Mouse (Mus musculus): ENCODE measurements around the gene Tnrc18.
"Not testable (repeated sequence)": the region's sequence is repeated elsewhere in the genome, so short reads cannot be mapped to it uniquely, and the experiment has no call there.

Gene Tnrc18

DNA sequence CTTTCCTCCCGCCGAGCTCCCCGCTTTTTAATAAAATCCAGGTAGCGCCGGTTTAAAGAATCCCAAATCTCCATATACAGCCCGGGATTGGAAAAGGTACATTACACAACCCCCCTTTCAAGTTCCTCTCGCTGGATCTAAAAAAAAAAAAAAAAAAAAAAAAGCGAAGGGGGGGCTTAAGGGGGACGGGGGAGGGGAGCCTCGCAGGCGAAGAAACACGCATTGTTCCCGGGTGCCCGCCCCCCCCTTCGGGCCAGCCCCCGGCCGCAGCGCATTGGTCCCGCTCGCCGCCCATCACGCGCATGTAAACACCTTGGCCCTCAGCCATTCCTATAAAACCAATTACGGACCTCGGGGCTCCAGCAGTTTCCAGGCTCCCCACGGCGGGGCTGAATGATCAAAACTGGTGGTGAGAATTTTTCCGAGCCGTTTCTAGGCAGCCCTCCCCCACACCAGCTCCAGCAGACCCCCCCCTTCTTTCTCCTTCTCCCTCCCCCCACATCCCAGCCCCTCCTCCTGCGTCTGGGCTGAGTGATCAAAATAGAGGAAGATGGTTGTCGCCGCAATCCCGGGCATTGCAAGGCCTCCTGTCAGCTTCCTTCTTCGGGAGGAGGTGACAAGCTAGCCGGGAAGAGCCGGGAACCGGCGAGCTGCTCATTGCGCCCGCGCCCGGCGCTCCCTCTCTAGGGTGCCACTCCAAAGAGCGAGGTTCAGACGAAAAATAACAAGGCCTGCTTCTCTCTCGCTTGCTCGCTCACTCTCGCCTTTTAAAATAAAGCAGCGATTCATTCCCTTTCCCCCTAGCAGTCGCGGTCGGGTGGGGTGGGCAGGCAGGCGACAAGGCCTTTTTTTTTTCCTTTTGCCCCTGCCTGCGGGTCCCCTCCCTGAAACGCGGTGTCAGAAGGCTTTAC lies at the start of gene Tnrc18:
Gene Tnrc18 (minus strand): TSS at position 139 of the 911 bp plus-strand sequence.
- peak; percentile 99 for DNase-seq (ENCODE audit: low spot score)

DNA sequence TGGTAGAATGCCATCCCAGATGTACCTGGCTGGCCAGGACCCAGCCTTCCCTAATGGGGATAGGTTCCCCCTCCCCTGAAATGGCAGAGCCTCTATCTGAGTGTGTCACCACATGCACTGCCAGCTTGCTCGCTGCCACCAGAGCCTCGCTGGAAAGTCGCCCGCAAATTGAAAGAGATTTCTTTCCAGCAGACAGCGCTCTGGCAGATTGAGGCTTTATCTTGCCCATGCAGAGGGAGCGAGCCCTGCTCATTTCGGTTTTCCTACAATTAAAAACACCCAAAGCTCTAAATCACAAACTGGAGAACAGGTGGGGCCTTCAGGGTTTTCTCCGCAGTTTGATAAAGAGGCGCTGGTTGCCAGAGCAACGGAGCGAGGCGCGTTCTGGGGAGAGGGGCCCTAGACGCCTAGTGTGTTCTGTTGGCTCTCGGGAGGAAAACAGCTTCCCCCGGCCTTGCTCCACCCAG lies 40.3 kb upstream of the Tnrc18 start:
- no peak for DNase-seq (ENCODE audit: low spot score)

DNA sequence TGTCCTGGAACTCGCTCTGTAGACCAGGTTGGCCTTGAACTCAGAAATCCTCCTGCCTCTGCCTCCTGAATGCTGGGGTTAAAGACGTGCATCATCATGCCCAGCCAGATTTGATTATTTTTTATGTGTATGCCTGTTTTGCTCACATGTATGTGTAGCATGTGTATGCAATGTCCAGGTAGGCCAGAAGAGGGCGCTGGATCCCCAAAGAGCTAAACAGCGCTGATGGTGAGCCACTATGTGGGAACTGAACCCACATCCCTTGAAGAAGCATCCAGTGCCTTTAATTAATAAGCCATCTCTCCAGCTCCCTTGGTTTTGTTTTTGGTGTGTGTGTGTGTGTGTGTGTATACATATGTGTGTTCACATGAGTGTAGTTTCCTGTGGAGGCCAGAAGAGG lies 38.9 kb upstream of the Tnrc18 start:
- no peak for DNase-seq (ENCODE audit: low spot score)

DNA sequence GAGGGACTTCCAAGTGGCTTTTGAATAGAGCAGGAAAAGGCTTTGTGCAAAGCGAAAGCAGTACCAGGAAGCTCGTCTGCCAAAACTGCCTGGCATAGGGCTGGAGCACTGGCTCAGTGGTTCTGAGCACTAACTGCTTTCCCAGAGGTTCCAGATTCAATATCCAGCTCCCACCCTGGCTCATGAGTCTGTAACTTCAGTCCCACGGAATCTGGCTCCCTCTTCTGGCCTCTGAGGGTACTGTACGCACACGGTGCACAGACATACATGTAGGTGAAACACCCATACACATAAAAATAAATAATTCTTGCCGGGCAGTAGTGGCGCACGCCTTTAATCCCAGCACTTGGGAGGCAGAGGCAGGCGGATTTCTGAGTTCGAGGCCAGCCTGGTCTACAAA lies 37.4 kb upstream of the Tnrc18 start:
- peak; percentile 34 for DNase-seq (ENCODE audit: low spot score)

DNA sequence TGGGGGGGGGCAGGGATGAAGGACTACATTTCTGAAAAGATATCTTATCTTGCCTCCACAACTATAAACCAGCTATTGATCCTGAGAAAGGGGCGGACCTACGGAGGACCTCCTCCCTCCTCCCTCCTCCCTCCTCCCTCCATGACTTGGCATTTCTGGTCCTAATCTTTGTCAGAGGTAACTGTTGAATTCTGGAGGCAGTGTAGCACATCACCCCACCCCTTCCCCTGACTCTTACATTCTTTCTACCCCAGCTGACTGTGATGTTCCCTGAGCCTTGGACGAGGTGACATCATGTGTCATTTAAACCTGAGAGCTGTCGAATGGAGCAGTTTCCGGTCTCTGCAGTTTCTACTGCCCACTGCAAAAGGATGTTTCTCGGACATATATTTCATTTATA lies 36.1 kb upstream of the Tnrc18 start:
- DNase-seq (ENCODE audit: low spot score): no peak

DNA sequence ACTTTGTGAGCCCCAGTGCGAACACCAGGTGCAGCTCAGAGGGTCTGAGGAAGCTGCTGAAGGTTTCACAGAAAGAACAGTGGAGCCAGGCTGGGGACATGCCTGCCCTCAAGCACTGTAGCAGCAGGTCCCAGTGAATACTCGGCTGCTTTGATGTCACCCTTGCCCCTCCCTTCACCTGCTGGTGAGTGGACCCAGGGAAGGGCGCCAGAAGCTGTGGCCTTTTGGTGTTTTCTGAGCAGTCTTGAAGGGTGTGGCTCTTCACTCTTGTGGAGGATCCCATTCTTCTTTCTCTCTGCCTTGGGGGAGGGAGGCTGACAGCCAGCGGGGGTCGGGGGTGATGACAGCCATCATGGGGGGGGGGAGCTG lies 34.2 kb upstream of the Tnrc18 start:
- DNase-seq (ENCODE audit: low spot score): no peak

DNA sequence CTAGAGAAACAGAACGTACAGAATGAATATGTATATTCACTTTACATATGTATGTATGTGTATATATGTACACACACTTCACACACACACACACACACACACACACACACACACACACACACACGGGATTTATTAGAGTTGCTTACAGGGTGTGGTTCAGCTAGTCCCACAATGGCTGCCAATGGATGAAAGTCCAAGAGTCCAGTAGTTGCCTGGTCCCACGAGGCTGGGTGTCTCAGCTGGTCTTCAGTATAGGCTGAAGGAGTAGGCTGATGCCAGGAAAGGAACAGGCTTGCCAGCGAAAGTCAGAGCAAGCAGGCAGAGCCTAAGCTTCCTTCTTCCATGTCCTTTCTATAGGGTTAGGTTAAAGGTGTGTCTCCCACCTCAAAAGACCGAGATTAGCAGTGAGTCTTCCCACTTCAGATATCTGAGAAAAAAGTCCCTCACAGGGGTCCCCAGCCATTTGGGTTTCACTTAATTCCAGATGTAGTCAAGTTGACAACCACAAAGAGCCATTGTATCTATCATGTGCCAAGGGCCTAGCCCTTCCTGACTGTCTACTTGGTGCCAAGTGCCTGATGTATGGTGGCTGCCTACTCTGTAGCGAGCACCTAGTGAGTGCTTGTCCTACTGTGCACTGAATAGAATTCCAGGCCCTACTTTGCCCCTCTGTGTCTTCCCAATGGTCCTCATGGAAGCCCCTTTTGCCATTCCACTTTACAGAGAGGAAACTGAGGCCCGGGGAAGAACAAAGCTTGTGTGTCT lies 33.6 kb upstream of the Tnrc18 start:
- no peak for DNase-seq (ENCODE audit: low spot score)

DNA sequence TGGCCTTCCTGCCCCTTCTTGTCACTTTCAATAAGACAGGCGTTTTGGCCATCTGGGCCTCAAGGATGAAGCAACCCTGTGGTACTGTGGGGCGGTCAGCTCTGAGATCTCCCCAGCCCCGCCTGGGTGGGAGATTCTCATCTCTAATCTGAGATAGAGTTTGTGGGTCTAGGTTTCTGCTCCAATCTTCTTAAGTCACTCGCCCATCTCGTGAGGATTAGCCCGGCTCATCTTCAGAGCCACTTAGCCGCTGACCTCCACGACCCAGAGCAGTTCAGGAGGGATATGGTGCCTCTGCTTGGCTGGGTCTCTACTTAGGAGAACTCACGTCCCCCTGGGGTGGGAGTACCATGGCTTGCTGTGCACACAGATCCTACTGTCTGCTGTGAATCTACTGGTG lies 33.0 kb upstream of the Tnrc18 start:
- no peak for DNase-seq (ENCODE audit: low spot score)

DNA sequence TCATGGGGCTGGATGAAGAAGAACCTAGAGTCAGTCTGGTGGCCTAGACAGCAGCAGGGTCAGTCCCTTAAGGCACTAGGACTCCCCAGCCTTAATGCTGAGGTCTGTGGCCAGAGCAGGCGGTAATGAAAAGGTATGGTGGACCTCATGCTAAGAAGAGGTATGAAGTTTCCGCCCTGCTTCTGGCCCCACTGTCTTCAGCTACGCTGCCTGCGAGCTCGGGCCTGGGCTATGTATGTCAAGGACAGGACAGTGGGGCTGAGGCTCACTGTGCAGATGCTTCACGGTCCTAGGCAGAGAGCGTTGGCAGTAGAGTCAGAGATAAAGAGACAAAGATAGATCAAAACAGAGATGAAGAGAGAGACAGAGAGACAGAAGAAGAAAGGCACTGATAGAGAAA lies 31.4 kb upstream of the Tnrc18 start:
- no peak for DNase-seq (ENCODE audit: low spot score)

DNA sequence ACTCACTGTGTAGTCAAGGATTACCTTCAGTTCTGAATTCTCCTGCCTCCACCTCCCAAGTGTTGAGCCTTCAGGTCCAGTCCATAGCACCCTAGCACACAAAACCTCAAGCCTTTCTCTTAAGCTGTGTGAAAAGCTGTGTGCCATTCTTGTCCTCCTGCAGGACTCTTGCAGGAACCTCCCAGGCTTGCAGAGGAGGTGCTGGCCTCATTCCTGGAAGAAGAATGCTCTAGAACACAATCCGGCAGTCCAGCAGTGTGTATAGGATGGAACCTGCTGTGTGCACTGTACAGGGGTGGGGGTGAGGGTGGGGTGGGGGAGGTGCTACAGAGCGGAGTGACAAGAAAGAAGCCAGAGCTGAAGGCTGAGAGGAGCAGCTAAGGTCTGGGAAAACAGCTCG lies 30.7 kb upstream of the Tnrc18 start:
- no peak for DNase-seq (ENCODE audit: low spot score)

DNA sequence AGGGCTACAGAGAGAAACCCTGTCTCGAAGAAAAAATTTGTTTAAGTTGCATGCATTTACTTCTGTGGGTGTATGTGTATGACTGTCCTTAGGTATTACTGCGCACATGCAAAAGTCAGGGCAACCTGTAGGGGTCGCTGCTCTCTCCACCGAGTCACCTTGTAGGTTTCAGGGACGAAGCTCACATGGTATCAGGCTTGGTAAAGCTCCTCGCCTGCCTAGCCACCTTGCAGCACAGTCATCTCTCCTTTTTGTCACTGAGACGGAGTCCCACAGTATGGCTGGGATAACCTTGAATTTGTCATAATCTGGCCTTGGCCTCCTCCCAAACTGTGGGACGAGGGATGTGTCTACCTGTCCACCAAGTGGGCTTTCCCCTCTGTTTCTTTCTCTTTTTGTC lies 27.0 kb upstream of the Tnrc18 start:
- no peak for DNase-seq (ENCODE audit: low spot score)

DNA sequence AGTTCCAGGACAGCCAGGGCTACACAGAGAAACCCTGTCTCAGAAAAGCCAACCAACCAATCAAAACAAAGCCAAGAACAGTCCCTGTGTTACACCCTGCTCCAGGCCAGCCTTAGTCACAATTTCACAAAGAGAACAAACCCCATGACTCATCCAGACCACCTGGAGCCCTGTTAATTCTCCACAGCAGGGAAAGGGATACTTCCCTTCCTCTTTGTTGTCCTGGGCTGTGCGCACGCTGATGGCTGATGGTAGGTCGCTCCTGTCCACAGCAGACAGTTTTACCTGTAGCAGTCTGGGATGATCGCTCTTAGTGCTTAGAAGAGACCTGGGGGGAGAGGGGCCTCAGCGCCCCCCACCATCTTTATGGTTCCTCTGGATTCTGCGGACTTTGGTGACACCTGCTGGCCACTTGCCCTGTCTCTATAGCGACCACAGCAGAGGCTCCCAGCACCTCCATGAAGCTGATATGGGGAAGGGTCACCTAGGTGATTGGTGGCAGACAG lies 24.7 kb upstream of the Tnrc18 start:
- DNase-seq (ENCODE audit: low spot score): no peak

DNA sequence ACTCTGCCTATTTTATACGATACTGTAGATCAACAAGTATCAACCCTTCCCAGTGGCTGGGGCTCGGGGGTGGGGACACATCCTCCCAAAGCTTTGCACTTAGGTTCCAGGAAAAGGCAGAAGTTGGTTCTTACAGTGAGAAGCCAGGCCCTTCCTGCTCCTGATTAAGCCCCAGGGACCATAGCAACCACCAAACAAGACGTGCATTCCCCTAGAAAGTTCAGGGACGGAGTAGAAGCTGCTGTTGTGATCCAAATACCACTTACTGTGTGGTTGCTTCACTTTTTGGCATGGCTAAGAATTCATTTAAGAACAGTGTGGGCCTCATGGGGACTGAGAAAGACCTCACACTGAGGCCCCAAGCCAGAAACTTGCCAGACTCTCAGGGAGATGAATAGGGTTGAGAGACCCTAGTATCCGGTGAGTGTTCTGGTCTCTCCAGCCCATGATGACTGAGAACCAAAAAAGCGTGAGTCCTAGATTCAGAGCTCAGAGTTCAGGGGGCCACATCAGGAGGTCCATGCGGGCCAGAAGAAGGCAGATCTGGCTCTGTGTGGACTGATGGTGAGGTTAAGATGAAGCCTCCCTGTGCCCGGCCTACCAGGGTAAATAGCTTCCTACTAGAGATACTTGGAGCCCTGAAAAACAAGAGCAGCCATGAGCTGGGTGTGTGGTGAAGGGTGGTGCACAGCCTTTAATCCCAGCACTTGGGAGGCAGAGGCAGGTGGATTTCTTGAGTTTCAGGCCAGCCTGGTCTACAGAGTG lies 24.1 kb upstream of the Tnrc18 start:
- DNase-seq (ENCODE audit: low spot score): peak; percentile 66

DNA sequence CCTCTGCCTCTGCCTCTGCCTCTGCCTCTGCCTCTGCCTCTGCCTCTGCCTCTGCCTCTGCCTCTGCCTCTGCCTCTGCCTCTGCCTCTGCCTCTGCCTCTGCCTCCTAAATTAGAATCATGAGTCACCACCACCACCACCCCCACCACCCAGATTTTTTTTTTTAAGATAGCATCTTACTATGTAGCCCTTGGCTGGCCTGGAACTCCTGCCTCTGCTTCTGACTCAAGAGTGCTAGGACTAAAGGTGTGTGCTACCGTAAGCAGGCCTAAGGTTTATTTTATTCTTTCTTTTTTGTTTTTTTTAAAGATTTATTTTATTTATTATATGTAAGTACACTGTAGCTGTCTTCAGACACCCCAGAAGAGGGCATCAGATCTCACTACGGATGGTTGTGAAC lies 20.0 kb upstream of the Tnrc18 start:
- DNase-seq (ENCODE audit: low spot score): not testable (repeated sequence)

DNA sequence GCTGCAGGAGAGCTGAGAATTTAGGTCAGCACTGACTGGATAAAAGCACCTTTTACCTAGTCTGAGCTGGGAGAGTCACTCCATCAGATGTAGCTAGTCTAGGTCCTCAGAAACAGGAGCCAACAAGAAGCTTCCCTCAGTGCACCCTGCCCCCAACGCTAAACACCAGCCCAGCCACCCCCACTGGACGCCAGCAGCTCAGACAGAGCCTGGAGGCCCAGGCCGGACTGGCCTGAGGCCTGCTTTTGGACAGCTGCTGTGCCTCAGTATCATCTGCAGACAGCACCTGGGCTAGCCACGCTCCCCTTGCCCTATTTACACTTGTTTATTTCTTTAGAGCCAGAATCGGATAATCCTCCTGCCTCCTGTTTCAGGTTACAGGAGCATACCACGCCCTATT lies 19.4 kb upstream of the Tnrc18 start:
- DNase-seq (ENCODE audit: low spot score): no peak

DNA sequence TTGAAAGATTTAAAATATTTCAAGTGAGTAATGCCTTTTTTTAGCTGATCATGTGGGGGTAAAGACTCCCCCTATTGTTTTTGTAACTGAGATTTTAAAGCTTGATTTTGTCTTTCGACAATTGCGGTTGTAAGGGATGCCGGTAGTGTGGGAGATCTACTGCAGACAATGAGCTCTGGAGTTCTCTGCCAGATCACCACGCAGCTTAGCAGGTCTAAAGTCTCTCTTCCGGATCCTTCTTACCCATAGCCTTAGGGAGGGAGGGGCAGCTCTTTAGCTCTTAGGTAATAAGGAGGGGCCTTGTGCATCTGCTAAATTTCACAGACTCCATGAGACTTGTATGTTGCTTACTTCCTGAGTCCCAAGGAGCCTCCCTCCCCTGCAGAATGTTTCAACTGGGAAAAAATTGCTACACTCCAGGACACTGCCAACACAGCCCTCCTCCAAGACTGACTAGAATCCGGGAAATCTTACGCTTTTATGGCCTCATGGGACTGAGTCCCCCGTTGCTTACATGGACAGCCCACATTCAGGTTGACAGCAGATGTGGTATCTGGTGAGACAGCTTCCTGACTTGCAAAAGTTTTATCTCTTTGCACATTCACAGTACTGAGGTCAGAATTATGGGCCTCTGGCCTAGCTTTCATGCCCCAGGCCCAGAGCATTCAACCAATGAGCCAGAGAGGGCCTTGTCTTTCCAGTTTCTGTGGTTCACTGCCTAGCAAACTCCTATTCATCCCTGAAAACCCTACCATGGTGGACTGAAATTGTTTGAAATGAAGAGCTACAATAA lies 16.4 kb upstream of the Tnrc18 start:
- no peak for DNase-seq (ENCODE audit: low spot score)

DNA sequence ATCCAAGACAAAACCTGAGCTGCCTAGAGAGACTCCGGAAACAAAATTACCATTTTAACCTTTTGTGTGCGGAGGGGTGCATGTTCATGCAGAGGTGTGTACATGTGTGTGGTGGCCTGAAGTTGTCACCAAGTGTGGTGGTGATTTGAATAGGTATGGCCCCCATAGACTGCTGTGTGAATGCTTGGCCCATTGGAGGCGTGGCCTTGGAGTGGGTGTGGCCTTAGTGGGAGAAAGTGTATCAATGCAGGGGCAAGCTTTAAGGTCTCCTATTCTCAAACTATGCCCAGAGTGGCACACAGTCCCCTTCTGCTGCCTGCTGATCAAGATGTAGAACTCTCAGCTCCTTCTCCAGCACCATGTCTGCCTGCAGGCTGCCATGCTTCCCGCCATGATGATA lies 8.7 kb upstream of the Tnrc18 start:
- DNase-seq (ENCODE audit: low spot score): no peak

DNA sequence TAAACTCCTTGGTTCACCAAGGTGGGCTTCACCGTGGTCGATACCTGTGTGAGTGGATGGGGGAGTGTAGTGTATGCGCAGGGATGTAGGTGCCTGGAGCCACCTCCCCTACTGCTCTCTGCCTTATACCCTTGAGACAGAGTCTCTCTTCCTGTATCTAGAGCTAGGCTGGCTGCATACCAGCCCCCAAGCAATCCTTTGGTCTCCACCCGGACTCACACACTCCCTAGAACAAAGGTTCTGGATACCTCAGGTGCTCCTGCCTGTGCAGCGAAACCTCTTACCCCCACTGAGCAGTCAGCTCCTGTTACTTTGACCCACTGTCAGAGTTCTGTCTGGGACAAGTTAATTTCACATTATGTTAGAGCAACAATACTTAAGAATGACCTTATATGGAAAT lies 8.2 kb upstream of the Tnrc18 start:
- no peak for DNase-seq (ENCODE audit: low spot score)

DNA sequence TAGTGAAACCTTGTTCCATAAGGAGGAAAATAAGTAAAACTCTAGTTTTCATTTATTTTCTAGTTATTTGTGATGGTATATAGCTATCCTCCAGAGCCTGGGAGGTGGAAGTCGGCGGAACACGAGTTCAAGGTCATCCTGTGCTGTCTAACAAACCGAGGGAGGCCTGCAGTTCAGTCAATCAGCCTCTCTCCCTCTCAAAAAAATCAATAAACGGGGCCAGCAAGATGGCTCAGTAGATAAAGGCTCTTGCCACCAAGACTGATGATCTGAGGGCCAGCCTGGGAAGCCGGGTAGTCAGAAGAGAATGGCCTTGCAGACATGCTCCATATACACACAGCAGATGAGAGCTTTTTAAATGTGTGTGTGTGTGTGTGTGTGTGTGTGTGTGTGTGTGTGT lies 6.6 kb upstream of the Tnrc18 start:
- DNase-seq (ENCODE audit: low spot score): no peak

DNA sequence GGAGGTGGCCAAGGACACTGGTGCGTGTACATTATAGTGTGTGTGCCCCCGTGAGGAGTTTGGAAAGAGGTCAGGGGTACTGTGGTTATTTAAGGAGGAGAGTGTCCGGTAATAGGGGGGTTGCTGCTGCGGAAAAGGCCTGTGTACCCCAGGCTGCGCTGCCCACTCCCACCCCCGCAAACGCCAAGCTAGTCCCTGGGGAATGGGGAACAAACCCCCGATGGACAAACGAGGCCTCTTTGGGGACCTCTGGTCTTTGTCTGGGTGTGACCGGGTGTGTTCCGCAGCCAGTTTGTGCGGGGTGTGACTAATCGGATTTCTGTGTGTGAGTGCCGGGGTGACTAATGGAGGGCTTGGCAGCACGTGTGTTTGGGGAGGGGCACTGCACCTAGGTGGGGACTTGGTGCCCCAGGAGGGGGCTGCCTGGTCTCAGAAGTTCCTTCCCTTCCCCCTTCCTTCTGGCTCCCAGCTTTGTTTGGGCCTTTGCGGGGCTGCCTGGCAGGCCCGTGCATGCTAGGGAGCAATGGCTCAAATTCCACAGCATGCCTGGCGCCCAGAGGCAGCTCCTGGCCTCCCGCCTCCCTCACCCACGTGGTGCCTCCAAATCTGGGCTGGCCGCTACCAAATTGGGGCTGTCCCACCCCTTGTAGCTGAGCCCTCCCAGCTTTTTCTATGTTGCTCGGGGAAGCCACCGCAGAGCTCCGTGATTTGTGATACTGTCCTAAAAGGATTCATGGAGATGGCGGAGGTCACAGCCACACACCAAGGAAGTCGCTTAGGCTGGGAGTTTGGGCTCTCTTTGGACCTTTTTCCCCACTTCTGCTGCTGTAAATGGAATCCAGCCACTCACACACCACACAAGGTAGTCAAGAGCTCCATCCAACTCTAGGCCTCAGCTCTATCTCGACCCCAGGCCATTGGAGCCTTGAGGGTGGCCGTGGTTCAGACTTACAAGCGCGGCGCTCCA lies 5.9 kb upstream of the Tnrc18 start:
- peak; percentile 90 for DNase-seq (ENCODE audit: low spot score)
